Mouse (Mus musculus): ENCODE results near the gene Urm1. TPM values are rescaled to one million over a fixed set of nuclear protein-coding genes. Genes with fewer than 3 reads are reported as not detected.

The Urm1 gene
- 28.1 and 31.0 TPM in 2 replicates for polyA plus RNA-seq (2015; fragmentation: Nextera tagmentation; extraction: Ambion mirVana)

DNA sequence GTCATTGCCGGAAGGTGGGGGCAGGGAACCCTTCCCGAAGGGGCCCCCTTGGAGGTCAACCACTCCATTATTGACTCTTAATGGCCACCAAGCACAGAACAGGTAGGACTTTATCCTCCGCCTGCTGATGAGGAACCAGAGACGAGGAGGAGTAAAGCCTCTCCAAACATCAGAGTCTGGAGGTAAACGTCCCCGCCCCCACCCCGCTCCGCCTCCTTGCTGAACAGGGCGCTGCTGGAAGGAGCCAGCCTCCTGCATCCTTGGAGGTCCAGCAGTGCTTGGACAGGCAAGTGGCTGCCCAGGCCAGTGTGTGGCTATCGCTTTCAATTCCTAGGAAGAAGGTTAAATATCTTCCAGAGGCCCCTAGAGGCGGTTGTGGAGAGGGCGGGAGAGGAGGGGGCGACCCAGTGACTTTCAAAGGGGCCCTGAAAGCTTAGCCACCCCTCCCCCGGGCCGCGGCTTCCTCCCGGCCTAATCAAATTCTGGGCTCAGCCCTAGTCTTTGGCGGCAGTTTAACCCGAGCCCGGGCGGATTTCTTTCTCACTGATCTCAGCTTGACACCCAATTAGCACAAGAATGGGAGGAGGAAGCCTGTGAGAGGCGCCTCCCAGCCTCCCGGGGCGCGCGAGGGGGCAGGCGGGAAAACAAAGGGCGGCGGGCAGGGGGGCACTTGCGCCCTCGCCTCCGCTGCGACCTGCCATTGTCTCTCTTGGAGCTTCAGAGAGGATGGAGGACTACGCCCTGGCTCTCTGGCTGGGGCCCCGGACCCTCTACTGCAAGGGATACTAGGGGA, at the start of gene Urm1:
Urm1 (plus strand) TSS at position 51 of the 793 bp plus-strand sequence.

DNA sequence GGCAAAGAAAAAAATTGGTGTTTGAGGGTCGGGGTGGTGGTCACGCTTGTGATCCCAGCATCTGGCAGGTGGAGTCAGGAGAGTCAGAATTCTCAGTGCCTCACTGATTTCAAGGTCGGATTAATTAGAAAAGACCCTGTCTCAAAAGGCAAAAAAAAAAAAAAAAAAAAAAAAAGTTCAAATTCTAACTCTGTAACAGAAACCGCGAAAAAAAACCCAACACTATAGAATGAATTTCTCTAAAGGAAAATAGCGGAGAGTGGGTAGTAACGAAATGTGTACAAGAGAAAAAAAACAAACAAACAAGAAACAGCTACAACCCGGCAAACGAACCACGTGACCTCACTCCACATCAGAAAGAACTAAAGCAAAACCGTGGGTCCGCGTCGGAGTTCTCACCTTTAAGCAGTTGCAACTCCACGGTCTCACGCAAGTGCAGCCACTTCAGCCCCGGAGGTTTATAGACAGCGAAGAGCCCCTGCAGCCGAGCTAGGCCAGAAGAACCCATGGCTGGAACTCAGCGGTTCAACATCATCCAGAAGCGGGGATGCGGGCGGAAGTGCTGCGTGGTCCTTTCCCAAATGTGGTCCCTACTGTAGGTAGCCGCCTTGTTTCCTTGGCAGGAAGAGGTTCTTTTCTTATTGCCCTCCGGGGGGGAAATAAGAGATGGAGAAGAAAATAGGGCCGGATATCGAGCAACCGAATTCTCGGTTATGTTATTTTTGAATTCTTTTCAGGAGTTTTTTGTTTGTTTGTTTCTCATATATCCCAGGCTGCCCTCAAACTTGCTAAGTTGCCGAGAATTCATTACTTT, 32.6 kb upstream of the Urm1 start, which contains the start of gene Coq4:
Coq4 (plus strand) TSS at position 390 of the 814 bp plus-strand sequence.

DNA sequence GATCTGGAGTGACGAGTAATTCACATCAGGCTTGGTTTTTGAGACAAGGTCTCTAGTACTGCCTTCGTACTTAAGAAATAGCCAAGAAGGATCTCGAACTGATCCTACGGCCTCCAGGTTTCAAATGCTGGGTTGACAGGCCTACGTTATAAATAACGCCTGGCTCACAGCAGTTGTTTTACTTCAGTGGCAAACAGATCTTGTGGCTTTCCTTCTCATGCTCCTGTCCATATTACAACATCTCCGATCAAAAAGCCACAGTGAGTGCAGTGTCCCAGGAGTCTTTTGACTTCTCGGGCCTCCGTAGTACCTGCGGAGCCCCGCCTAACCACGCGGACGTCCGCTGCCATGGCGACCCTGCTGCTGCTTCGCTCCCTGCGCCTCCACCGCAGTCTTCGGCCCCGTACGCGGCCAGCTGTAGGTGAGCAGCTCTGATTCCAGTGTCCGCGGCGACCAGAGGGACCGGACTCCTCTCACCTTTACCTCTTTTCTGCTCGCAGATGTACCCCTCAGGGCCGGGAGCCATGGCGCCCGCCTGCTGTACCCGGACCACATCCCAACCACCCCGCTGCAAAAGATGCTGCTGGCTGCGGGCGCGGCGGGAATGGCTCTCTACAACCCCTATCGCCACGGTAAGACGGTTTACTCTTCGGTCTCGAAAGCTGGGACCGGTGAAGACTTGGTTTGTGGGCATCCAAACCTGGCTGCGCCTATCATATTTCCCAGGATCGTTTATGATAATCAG, 31.8 kb upstream of the Urm1 start, which contains the start of gene Trub2:
Trub2 (minus strand) TSS at position 566 of the 745 bp plus-strand sequence.

DNA sequence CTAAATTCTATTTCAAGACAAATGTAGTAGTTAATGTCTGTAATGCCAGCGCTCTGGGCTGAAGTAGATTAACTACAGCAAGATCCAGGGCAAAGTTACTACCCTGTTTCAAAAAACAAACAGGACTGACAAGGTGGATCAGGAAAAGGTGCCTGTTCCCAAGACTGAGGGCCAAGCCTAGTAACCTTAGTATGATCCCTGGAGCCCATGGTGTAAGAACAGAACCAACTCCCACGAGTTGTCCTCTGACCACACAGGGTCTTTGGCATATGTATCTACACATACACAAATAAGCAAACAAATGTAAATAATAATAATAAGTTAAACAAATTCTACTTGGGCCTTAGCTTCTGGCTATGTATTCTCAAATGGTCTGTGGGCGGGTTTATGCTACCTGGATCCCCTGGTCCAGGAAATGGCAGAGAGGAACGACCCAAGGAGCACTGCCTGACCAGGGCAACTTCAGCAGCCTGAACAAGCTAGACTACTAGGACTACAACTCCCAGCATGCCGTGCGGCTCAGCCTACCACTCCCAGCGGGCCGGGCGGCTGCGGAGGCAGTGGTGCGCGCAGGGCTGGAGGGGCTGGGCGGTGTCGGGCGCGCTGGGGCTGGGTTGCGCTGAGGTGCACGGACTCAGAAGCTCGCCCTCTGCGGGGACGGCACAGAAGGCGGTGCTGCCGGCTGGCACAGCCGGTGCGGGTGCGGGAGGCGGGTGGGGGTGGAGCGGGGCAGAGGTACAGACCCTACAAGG, 17.6 kb upstream of the Urm1 start, which contains the start of gene Slc27a4:
Slc27a4 (plus strand) TSS at position 560 of the 752 bp plus-strand sequence.

DNA sequence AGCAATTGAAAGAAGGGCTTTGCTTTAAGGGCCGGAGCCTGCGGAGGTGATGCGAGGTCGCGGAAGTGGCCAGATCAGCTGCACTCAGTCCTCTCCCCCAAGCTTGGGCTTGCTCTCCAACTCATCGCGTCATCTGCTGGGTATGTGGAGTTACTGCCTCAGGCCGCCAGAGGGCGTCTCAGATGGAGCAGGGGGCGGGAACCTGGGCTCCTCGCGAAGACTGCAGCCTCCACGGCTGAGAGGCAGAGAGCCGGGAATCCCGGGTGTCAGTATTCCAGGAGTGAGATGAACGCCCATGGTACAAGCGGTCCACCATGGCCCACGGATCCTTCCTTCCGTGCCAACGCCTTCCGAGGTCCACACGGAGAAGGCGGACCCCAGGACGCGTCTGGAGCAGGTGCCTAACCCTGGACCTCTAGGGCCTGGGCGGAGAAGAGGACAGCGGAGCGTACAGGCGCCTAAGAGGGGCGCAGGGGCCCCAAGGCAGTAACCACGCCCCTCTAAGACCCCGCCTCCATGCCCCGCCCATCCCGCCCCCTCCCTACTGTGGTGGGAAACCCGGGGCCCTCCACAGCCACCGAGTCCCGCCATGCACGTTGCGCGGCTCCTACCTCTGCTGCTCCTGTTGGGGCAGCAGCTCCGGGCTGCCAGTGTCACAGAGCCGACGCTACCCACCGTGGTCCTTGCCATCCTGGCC, 49.2 kb downstream of the Urm1 start, which contains the start of gene Cercam:
Cercam (plus strand) TSS at position 216 of the 697 bp plus-strand sequence.

DNA sequence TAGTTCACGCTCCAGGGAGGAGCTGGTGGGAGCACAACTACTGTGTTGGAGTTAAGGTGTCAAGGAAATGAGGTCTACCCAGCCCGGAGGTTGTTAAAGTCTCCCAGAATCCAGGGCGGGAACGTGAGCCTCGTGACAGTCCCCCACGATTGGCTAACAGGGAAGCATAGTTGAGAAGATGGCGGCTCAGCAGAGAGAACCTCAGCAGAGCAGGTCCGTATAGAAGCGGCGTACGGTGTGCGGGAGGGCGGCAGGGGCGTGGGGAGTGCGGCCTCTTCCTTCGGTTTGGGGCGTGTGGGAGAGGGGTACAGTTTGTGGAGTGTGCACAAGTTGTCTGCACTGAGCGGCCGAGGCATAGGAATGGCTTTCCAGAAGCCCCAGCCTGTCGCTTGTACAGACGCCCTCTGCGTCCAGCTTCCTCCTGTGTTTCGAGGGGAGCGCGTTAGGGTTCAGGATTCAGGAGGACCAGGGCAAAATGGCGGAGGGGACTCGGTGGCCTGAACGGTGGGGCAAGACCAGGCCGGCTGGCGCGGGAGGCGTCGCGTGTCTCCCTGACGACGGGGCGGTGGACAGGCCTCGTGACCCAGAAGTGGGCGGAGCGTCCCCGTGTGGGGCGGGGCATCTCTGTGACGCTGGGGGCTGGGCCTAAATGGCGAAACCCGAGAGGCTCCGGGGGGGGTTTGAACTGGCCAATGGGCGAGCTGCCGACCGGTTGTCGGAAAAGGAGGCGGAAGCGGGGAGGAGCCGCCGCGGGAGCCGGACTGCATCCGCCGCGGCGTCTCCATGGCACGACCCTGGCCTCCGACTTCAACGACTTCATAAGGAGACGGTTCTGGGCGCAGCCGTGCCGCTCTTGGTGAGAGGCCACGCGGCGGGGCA, 69.4 kb downstream of the Urm1 start, which contains the start of gene Odf2:
Odf2 (plus strand) TSS at position 156 of the 879 bp plus-strand sequence.

Small RNA genes lying within 50 kb of the gene (microRNA-seq; reads per million reads assigned to microRNA genes)
- gene Mir219a-2 (not detected), gene Mir219b (not detected)

Other genes with a start within 250 kb of the Urm1 start
- 16.3 and 16.7 TPM in 2 replicates for gene Rapgef1, start 200.4 kb upstream of the Urm1 start, polyA plus RNA-seq (2015; fragmentation: Nextera tagmentation; extraction: Ambion mirVana)
- gene Gm13420, start 68.4 kb upstream of the Urm1 start, polyA plus RNA-seq (2015; fragmentation: Nextera tagmentation; extraction: Ambion mirVana) = 0.75 and 0.85 TPM in 2 replicates
- gene Gm13547, start 60.8 kb upstream of the Urm1 start, polyA plus RNA-seq (2015; fragmentation: Nextera tagmentation; extraction: Ambion mirVana) = not detected in 2 replicates
- 35.9 and 50.8 TPM in 2 replicates for gene Coq4, start 32.6 kb upstream of the Urm1 start, polyA plus RNA-seq (2015; fragmentation: Nextera tagmentation; extraction: Ambion mirVana)
- gene Trub2, start 31.6 kb upstream of the Urm1 start, polyA plus RNA-seq (2015; fragmentation: Nextera tagmentation; extraction: Ambion mirVana) = 30.1 and 35.4 TPM in 2 replicates
- gene Slc27a4, start 17.4 kb upstream of the Urm1 start, polyA plus RNA-seq (2015; fragmentation: Nextera tagmentation; extraction: Ambion mirVana) = 56.0 and 57.6 TPM in 2 replicates
- gene Cercam, start 49.1 kb downstream of the Urm1 start, polyA plus RNA-seq (2015; fragmentation: Nextera tagmentation; extraction: Ambion mirVana) = 20.6 and 20.7 TPM in 2 replicates
- gene Odf2, start 69.1 kb downstream of the Urm1 start, polyA plus RNA-seq (2015; fragmentation: Nextera tagmentation; extraction: Ambion mirVana) = 59.9 and 65.7 TPM in 2 replicates
- 39.7 and 44.2 TPM in 2 replicates for gene Gle1, start 115.4 kb downstream of the Urm1 start, polyA plus RNA-seq (2015; fragmentation: Nextera tagmentation; extraction: Ambion mirVana)
- 183 and 244 TPM in 2 replicates for gene Sptan1, start 145.5 kb downstream of the Urm1 start, polyA plus RNA-seq (2015; fragmentation: Nextera tagmentation; extraction: Ambion mirVana)
- gene Wdr34, start 228.8 kb downstream of the Urm1 start, polyA plus RNA-seq (2015; fragmentation: Nextera tagmentation; extraction: Ambion mirVana) = 57.4 and 65.7 TPM in 2 replicates
- 280 and 287 TPM in 2 replicates for gene Set, start 237.3 kb downstream of the Urm1 start, polyA plus RNA-seq (2015; fragmentation: Nextera tagmentation; extraction: Ambion mirVana)

Measured in neural tube, postnatal 0 days (tissue).